Mouse (Mus musculus): Measurements from ENCODE around the gene Tcp10b. TPM values are rescaled to one million over a fixed set of nuclear protein-coding genes. Genes with fewer than 3 reads are reported as not detected.
"Not testable (repeated sequence)": the region's sequence is repeated elsewhere in the genome, so short reads cannot be mapped to it uniquely, and the experiment has no call there.

The Tcp10b gene
- polyA plus RNA-seq (2012; rRNA removed) = 0.07 and 0.13 TPM in 2 replicates

- WGBS = 91% methylated on average over 4 of the region's 4 CpGs
- H3K4me1 ChIP-seq (ENCODE audit: control insufficient read depth, insufficient read depth, low read length); DNase-seq; H3K4me3 ChIP-seq (replicated peaks; ENCODE audit: extremely low read depth, low read depth, low read length): not testable (repeated sequence)
Measured at GRCm38 (mm10) chr17:13060804-13061203, at the start of gene Tcp10b. TSS of gene Tcp10b (plus strand) at chr17:13061104.

GRCm38 (mm10) chr17:13013316-13013715 lies 47.6 kb upstream of the Tcp10b start:
- TF ChIP-seq POLR2A (IDR thresholded peaks at IDR 0.05; ENCODE audit: borderline replicate concordance, extremely low read depth, low read depth, low read length) (no peak), CTCF (IDR thresholded peaks at IDR 0.05; ENCODE audit: insufficient read depth, low read length) (no peak)
- H3K4me1 ChIP-seq (ENCODE audit: control insufficient read depth, insufficient read depth, low read length) = peaks cover 8% of the 10 kb centered on the region
- H3K4me3 ChIP-seq (replicated peaks; ENCODE audit: extremely low read depth, low read depth, low read length) = no peak overlapping the region
- DNase-seq = no peak
- 83% methylated on average over 3 of the region's 3 CpGs for WGBS

- H3K4me1 ChIP-seq (ENCODE audit: control insufficient read depth, insufficient read depth, low read length); H3K4me3 ChIP-seq (replicated peaks; ENCODE audit: extremely low read depth, low read depth, low read length); DNase-seq: not testable (repeated sequence)
- WGBS = 70% methylated on average over 4 of the region's 12 CpGs
Measured at GRCm38 (mm10) chr17:13036627-13037192, 24.2 kb upstream of the Tcp10b start.

- WGBS = 21% methylated on average over 4 of the region's 4 CpGs
- H3K4me1 ChIP-seq (ENCODE audit: control insufficient read depth, insufficient read depth, low read length); H3K4me3 ChIP-seq (replicated peaks; ENCODE audit: extremely low read depth, low read depth, low read length): not testable (repeated sequence)
- peak; percentile 26 for DNase-seq
Measured at GRCm38 (mm10) chr17:13043846-13044673, 16.8 kb upstream of the Tcp10b start.

GRCm38 (mm10) chr17:13052124-13052813 lies 8.6 kb upstream of the Tcp10b start, which contains the start of gene Gpr31b:
TSS of gene Gpr31b (minus strand) at chr17:13052296.
- not testable (repeated sequence) for DNase-seq; H3K4me3 ChIP-seq (replicated peaks; ENCODE audit: extremely low read depth, low read depth, low read length); H3K4me1 ChIP-seq (ENCODE audit: control insufficient read depth, insufficient read depth, low read length)
- 60% methylated on average over 3 of the region's 8 CpGs for WGBS

- DNase-seq; H3K4me3 ChIP-seq (replicated peaks; ENCODE audit: extremely low read depth, low read depth, low read length); H3K4me1 ChIP-seq (ENCODE audit: control insufficient read depth, insufficient read depth, low read length): not testable (repeated sequence)
- WGBS = 66% methylated on average over 5 of the region's 7 CpGs
Measured at GRCm38 (mm10) chr17:13062882-13063281, 2.0 kb downstream of the Tcp10b start.

GRCm38 (mm10) chr17:13067864-13068385 lies 7.0 kb downstream of the Tcp10b start:
- not testable (repeated sequence) for H3K4me1 ChIP-seq (ENCODE audit: control insufficient read depth, insufficient read depth, low read length); DNase-seq; H3K4me3 ChIP-seq (replicated peaks; ENCODE audit: extremely low read depth, low read depth, low read length)
- 90% methylated on average over 1 of the region's 4 CpGs for WGBS

- H3K4me1 ChIP-seq (ENCODE audit: control insufficient read depth, insufficient read depth, low read length); DNase-seq; H3K4me3 ChIP-seq (replicated peaks; ENCODE audit: extremely low read depth, low read depth, low read length): not testable (repeated sequence)
- WGBS = 59% methylated on average over 5 of the region's 5 CpGs
Measured at GRCm38 (mm10) chr17:13069227-13069626, 8.3 kb downstream of the Tcp10b start.

- DNase-seq; H3K4me1 ChIP-seq (ENCODE audit: control insufficient read depth, insufficient read depth, low read length); H3K4me3 ChIP-seq (replicated peaks; ENCODE audit: extremely low read depth, low read depth, low read length): not testable (repeated sequence)
- 90% methylated on average over 1 of the region's 1 CpGs for WGBS
Measured at GRCm38 (mm10) chr17:13091510-13091909, 30.6 kb downstream of the Tcp10b start.

GRCm38 (mm10) chr17:13092100-13092764 lies 31.3 kb downstream of the Tcp10b start:
- WGBS = 67% methylated on average over 8 of the region's 8 CpGs
- DNase-seq; H3K4me3 ChIP-seq (replicated peaks; ENCODE audit: extremely low read depth, low read depth, low read length); H3K4me1 ChIP-seq (ENCODE audit: control insufficient read depth, insufficient read depth, low read length): not testable (repeated sequence)

GRCm38 (mm10) chr17:13092960-13093359 lies 32.1 kb downstream of the Tcp10b start:
- 93% methylated on average over 3 of the region's 4 CpGs for WGBS
- H3K4me1 ChIP-seq (ENCODE audit: control insufficient read depth, insufficient read depth, low read length); DNase-seq; H3K4me3 ChIP-seq (replicated peaks; ENCODE audit: extremely low read depth, low read depth, low read length): not testable (repeated sequence)

- DNase-seq; H3K4me3 ChIP-seq (replicated peaks; ENCODE audit: extremely low read depth, low read depth, low read length); H3K4me1 ChIP-seq (ENCODE audit: control insufficient read depth, insufficient read depth, low read length): not testable (repeated sequence)
- 78% methylated on average over 5 of the region's 5 CpGs for WGBS
Measured at GRCm38 (mm10) chr17:13106563-13106962, 45.7 kb downstream of the Tcp10b start.

GRCm38 (mm10) chr17:13112504-13113291 lies 51.8 kb downstream of the Tcp10b start:
- WGBS = 45% methylated on average over 3 of the region's 9 CpGs
- H3K4me1 ChIP-seq (ENCODE audit: control insufficient read depth, insufficient read depth, low read length); H3K4me3 ChIP-seq (replicated peaks; ENCODE audit: extremely low read depth, low read depth, low read length): not testable (repeated sequence)

More at GRCm38 (mm10) chr17:13112504-13113291, 51.8 kb downstream of the Tcp10b start:
- DNase-seq = not testable (repeated sequence)

Measured in lung, adult 2 months (tissue).